Mouse (Mus musculus): ENCODE measurements around the gene Smad3.

Gene Smad3

DNA sequence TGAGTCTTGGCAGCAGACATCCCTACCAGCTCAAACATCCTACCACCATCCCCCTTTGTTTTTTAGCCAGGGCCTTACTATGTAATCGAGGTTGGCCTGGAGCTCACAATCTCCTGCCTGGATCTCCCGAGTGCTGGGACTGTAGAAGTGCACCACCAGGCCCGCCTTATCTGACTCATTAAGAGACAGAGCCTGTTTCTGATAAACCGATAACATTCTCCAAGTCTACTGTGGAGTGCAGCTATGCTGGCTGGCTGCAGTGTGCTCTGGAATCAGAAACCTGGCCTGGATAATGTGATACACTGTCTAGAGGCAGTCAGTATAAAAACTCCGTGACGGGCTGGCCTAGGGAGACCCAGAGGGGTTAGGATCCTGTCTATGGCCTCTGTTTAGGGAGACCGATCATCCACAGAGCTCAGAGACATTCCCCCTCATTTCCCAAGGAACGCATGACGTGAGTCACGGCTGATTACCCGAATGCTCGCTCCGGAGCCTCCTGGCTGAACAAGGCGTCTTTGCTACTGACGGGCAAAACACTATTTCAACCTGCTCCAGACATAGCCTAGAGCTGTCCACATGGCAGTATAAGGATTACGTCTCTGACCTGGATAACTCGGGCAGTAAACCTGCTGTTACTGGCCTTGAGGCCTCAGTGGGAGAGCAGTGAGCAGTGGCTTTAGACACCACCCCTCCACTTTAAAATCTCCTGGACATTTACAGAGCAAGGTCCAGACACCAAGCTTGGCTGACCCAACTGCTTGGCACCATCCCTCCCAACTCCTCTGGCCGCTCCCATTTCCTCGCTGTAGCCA lies 11.8 kb downstream of the Smad3 start:
- no peak for DNase-seq (ENCODE audit: low read depth, low spot score)

DNA sequence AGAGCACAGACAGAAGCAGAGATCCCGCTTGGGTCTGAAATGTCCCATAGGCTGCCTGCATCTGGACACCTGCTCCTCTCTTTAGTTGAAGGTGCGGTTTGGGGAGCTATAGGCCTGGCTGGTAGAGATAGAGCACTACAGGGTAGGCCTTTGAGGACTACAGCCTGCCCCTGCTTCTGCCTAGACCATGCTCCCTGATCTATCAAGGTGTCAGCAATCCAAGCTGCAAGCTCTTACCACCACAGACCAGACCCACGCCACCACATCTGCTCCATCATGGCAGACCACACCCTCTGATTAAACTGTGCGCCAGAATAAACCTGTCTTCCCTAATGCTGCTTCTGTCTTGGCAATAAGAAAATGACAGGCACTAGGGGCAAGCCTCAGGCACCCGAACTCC lies 13.2 kb downstream of the Smad3 start:
- no peak for DNase-seq (ENCODE audit: low read depth, low spot score)

- DNase-seq (ENCODE audit: low read depth, low spot score) = no peak
Measured at GRCm38 (mm10) chr9:63743775-63744174, 14.0 kb downstream of the Smad3 start.

DNA sequence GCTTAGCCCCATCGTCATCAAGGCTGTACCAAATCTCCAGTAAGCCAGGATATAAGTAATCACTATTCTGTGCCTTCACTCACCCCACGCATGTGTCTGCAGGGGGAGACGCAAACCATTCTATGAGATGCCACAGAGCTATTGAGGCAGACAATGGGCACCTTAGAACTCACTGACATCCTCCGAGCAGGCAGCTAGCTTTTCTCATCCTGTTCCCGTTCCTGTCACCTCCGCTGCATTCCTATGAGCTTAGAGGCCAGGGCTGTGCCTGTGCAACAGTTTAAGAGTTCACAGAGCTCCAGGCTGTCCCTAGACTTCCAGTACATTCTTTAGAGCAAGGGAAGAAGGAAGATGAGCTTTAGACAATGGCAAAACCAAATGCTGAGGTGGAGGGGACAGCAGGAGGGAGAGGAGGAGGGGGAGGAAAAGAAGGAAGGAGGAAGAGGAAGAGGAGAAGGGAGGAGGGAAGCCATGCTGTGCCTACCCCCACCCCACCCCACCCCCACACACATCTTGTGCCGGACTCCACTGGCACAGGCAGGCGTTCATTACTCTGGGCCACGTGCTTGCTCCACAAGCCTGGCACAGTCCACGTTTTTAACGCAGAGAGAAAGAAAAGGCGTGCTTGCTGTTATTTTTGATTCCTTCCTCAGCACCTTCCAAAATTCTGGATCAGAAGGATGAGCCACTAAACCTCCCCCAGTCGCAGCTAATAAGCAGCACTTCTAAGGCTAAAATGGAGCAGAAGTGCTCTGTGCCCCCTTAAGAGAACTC lies 14.7 kb downstream of the Smad3 start:
- DNase-seq (ENCODE audit: low read depth, low spot score) = no peak

GRCm38 (mm10) chr9:63742318-63742717 lies 15.5 kb downstream of the Smad3 start:
- DNase-seq (ENCODE audit: low read depth, low spot score) = no peak

DNA sequence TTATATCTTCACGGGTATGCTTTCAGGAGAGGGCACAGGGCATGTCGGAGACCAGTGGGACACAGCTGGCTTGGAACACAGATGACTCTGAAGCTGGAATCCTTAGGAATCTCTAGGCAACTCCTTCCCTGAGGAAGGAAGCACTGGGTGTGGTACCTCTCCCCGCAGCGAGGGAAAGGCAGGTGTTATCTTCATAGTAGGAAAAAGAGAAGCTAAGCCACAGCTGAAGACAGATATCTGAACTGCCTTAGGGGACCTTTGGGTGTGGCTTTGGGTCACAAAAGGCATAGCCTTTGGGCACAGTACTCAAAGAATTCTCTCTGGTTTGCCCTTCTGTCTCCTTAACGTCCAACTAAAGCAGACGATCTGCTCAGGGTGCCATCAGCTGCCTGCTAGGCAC lies 16.0 kb downstream of the Smad3 start:
- DNase-seq (ENCODE audit: low read depth, low spot score) = no peak

GRCm38 (mm10) chr9:63740320-63740841 lies 17.4 kb downstream of the Smad3 start:
- no peak for DNase-seq (ENCODE audit: low read depth, low spot score)

DNA sequence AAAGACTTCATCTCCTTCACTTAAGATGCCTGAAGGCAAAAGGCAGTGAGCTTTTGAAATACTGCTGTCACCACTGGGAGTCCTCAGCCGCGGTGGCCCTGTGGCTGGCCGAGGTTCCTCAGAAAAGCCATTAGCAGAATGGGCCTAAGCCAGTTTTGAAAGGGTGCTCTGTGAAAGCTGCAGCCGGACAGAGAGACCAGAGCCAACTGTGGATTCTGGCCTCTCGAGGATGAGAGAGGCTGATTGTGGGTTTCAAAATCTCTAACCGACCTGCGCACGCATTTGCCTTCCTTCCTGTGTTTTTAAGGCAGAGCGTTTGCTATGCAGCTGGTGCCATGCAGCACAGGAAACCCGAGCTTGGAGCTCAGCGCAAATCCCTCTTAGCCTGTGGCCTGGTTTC lies 19.0 kb downstream of the Smad3 start:
- no peak for DNase-seq (ENCODE audit: low read depth, low spot score)

DNA sequence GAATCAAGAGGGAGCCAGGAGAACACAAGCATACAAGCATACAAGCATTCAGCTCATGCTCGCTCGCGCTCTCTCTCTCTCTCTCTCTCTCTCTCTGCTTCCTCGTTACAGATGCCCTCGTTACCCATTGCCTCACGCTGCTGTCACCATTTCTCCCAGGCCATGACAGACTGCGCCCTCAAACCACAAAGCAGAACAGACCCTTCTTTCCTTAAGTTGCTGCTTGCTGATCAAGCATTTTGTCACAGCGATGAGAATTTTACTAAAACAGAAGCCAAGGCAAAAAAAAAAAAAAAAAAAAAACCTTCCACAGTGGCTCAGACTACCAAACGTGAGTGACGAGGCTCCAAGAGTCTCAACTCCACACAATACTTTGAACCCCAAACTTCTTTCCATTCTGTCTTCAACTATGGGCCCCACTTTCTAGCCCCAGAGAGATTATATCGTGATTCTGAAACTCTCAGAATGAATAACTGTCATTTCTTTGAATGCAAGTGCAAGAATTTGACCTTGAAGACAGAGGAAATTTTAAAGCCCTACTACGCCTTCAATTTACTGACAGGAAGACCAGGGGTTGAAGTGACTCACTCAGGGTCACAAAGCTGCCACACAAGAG lies 19.6 kb downstream of the Smad3 start:
- no peak for DNase-seq (ENCODE audit: low read depth, low spot score)

DNA sequence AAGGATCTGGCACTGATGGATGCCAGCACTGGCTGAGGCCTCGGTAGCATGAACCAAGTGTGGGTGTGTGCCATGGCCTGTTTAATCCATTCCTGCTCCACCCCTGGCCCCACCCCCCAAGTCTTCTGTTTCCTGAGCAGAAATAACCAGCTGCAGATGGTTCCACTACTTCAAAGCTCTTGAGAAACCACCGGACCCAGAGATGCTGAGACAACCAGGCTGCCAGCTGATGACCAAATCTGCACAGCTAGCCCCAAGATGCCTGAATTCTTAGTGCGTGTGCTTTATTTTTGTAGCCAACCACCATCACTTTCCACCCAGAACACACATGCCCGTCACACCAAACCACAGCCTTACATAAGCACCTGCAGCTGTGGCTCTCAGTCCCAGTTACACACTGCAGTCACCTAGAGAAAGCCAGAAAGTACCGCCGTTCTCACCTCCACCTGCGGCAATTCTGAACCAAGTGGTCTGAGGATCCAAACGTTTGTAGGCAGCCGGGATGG lies 20.3 kb downstream of the Smad3 start:
- DNase-seq (ENCODE audit: low read depth, low spot score) = no peak

GRCm38 (mm10) chr9:63734261-63734660 lies 23.5 kb downstream of the Smad3 start:
- no peak for DNase-seq (ENCODE audit: low read depth, low spot score)

GRCm38 (mm10) chr9:63732700-63733099 lies 25.1 kb downstream of the Smad3 start:
- DNase-seq (ENCODE audit: low read depth, low spot score) = no peak

GRCm38 (mm10) chr9:63731114-63731828 lies 26.5 kb downstream of the Smad3 start:
- no peak for DNase-seq (ENCODE audit: low read depth, low spot score)

DNA sequence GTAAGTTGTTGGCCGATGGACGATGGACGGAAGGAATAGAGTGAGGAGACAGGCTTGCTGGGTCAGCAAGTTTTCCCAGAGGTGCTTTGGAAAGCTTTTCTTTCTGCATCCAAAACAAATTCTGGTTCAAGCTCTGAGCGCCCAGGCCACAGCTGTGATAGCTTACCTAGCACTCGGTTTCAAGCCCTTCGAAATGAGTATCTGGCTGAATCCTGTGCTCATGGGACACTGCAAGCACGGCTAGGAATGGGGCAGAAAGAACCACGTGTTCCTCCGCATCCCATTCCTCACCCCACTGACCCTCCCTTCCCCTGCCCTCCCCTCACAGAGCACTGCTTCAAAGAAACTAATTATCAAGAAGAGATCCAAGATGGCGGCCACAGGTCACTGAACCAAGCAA lies 28.8 kb downstream of the Smad3 start:
- DNase-seq (ENCODE audit: low read depth, low spot score) = no peak

DNA sequence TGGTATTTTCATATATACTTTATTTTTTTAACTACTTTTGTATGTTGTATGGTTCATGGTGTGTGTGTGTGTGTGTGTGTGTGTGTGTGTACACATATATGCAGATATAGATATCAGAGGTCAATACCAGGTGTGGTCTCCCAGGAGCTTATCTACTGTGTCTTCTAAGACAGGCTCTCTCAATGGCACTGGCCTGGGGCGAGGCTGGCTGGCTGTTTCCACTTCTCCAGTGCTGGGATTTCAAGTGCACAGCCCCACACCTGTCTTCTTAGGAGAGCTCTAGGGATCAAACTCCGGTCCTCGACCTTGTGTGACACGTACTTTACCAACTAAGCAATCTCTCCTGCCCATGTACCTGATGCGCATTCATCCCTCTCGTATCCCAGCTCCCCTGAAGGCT lies 30.7 kb downstream of the Smad3 start:
- DNase-seq (ENCODE audit: low read depth, low spot score) = no peak

GRCm38 (mm10) chr9:63726088-63727010 lies 31.4 kb downstream of the Smad3 start:
- no peak for DNase-seq (ENCODE audit: low read depth, low spot score)

- no peak for DNase-seq (ENCODE audit: low read depth, low spot score)
Measured at GRCm38 (mm10) chr9:63724750-63725149, 33.0 kb downstream of the Smad3 start.

GRCm38 (mm10) chr9:63722918-63723317 lies 34.9 kb downstream of the Smad3 start:
- DNase-seq (ENCODE audit: low read depth, low spot score) = no peak

- DNase-seq (ENCODE audit: low read depth, low spot score) = no peak
Measured at GRCm38 (mm10) chr9:63722350-63722749, 35.4 kb downstream of the Smad3 start.

DNA sequence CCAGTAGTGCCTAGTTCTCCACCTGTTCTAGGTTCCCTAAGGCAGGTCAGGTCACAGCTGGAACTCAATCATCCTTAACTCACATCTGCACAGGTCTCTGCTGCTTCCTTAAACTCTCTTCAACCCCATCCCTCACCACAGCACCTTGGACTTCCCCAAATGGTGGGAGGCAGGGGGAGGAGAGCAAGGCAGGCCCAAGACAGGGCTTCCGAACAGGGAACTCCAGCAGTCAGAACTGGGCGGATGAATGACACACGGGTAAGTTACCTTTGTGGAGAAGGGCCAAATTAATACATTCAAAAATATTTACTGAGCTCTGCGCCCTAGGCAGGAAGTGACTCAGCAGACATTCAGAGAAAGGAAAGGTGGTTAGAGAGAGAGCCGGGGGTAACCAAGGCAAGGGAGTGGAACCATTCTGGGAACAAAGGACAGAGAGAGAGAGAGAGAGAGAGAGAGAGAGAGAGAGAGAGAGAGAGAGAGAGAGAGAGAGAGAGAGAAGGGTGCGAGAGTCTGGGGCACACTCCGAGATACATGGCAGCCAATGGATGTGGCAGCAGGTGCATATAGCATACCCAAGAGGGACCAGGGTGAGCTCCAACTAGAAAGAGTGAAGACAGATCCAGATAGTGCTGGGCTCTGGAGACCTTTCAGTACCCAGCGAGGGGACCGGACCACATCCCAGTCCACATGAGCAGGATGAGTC lies 36.1 kb downstream of the Smad3 start:
- no peak for DNase-seq (ENCODE audit: low read depth, low spot score)

Measured in retina, adult 2 months (tissue).